Mouse (Mus musculus): ENCODE measurements around the gene Nap1l1. TPM values are rescaled to one million over a fixed set of nuclear protein-coding genes. Genes with fewer than 3 reads are reported as not detected.
"Not testable (repeated sequence)": the region's sequence is repeated elsewhere in the genome, so short reads cannot be mapped to it uniquely, and the experiment has no call there.

Nap1l1 gene
- polyA plus RNA-seq, 2 experiments = 103 to 117 TPM

GRCm38 (mm10) chr10:111476989-111477510 lies 4.0 kb downstream of the Nap1l1 start:
- ATAC-seq (ENCODE audit: insufficient read depth) (no peak), DNase-seq (ENCODE audit: low read depth in 3 of 3, low spot score in 3 of 3) (no peak)
- Histone ChIP-seq H3K9ac (replicated peaks) (no peak overlapping the region), H3K9me3 (ENCODE audit: control insufficient read depth, low read length) (no peaks in the 10 kb centered on the region), H3K4me3 (ENCODE audit: insufficient read depth in 1 of 2, low read depth in 2 of 2, low read length in 2 of 2) (no peak overlapping the region), H3K4me1 (replicated peaks; ENCODE audit: control insufficient read depth in 2 of 2, insufficient read depth in 2 of 2, low read length in 1 of 2) (peaks cover 26 to 33% of the 10 kb centered on the region in 2 experiments), H3K27me3 (ENCODE audit: control insufficient read depth, insufficient read depth, low read length) (no peaks in the 10 kb centered on the region), H3K4me2 (ENCODE audit: low read depth) (peak overlapping the region; percentile 90), H3K36me3 (replicated peaks; ENCODE audit: control insufficient read depth, insufficient read depth, low read depth) (peaks cover 24% of the 10 kb centered on the region), H3K27ac (no peak overlapping the region)
- TF ChIP-seq CTCF (IDR thresholded peaks at IDR 0.05; ENCODE audit: low read depth) (no peak), EP300 (IDR thresholded peaks at IDR 0.05; ENCODE audit: low read depth) (no peak)
- WGBS (ENCODE audit: insufficient replicate concordance) = 49% methylated on average over 6 of the region's 6 CpGs

GRCm38 (mm10) chr10:111479599-111479998 lies 6.6 kb downstream of the Nap1l1 start:
- Histone ChIP-seq H3K4me1 (replicated peaks; ENCODE audit: control insufficient read depth in 2 of 2, insufficient read depth in 2 of 2, low read length in 1 of 2) (peaks cover 20 to 28% of the 10 kb centered on the region in 2 experiments), H3K4me3 (ENCODE audit: insufficient read depth in 1 of 2, low read depth in 2 of 2, low read length in 2 of 2) (no peak overlapping the region), H3K36me3 (replicated peaks; ENCODE audit: control insufficient read depth, insufficient read depth, low read depth) (peaks cover 40% of the 10 kb centered on the region), H3K27ac (no peak overlapping the region), H3K4me2 (ENCODE audit: low read depth) (no peak overlapping the region), H3K9ac (replicated peaks) (no peak overlapping the region), H3K9me3 (ENCODE audit: control insufficient read depth, low read length) (no peaks in the 10 kb centered on the region), H3K27me3 (ENCODE audit: control insufficient read depth, insufficient read depth, low read length) (no peaks in the 10 kb centered on the region)
- ATAC-seq (ENCODE audit: insufficient read depth) (no peak), DNase-seq (ENCODE audit: low read depth in 3 of 3, low spot score in 3 of 3) (no peak)
- WGBS (ENCODE audit: insufficient replicate concordance) = 60% methylated on average over 5 of the region's 5 CpGs
- TF ChIP-seq EP300 (IDR thresholded peaks at IDR 0.05; ENCODE audit: low read depth) (no peak), CTCF (IDR thresholded peaks at IDR 0.05; ENCODE audit: low read depth) (no peak)

GRCm38 (mm10) chr10:111482654-111483053 lies 9.6 kb downstream of the Nap1l1 start:
- no peaks in the 10 kb centered on the region for H3K9me3 ChIP-seq (ENCODE audit: control insufficient read depth, low read length)
- H3K9ac ChIP-seq (replicated peaks) = no peak overlapping the region
- DNase-seq (ENCODE audit: low read depth in 3 of 3, low spot score in 3 of 3) (no peak), ATAC-seq (ENCODE audit: insufficient read depth) (no peak)
- TF ChIP-seq CTCF (IDR thresholded peaks at IDR 0.05; ENCODE audit: low read depth) = no peak
- TF ChIP-seq EP300 (IDR thresholded peaks at IDR 0.05; ENCODE audit: low read depth) = no peak
- peaks cover 0 to 10% of the 10 kb centered on the region in 2 experiments; a peak in 2 of 4 replicates for H3K4me1 ChIP-seq (replicated peaks; ENCODE audit: control insufficient read depth in 2 of 2, insufficient read depth in 2 of 2, low read length in 1 of 2)
- H3K36me3 ChIP-seq (replicated peaks; ENCODE audit: control insufficient read depth, insufficient read depth, low read depth) = peaks cover 57% of the 10 kb centered on the region
- H3K4me3 ChIP-seq (ENCODE audit: insufficient read depth in 1 of 2, low read depth in 2 of 2, low read length in 2 of 2) = no peak overlapping the region
- no peak overlapping the region for H3K27ac ChIP-seq
- 80% methylated on average over 2 of the region's 2 CpGs for WGBS (ENCODE audit: insufficient replicate concordance)
- no peaks in the 10 kb centered on the region for H3K27me3 ChIP-seq (ENCODE audit: control insufficient read depth, insufficient read depth, low read length)
- H3K4me2 ChIP-seq (ENCODE audit: low read depth) = no peak overlapping the region

- Histone ChIP-seq H3K9ac (replicated peaks) (no peak overlapping the region), H3K4me3 (ENCODE audit: insufficient read depth in 1 of 2, low read depth in 2 of 2, low read length in 2 of 2) (no peak overlapping the region), H3K4me1 (replicated peaks; ENCODE audit: control insufficient read depth in 2 of 2, insufficient read depth in 2 of 2, low read length in 1 of 2) (peaks cover 0 to 7% of the 10 kb centered on the region in 2 experiments; a peak in 1 of 4 replicates), H3K9me3 (ENCODE audit: control insufficient read depth, low read length) (no peaks in the 10 kb centered on the region), H3K27ac (no peak overlapping the region), H3K36me3 (replicated peaks; ENCODE audit: control insufficient read depth, insufficient read depth, low read depth) (peaks cover 65% of the 10 kb centered on the region), H3K27me3 (ENCODE audit: control insufficient read depth, insufficient read depth, low read length) (no peaks in the 10 kb centered on the region), H3K4me2 (ENCODE audit: low read depth) (no peak overlapping the region)
- WGBS (ENCODE audit: insufficient replicate concordance) = 67% methylated on average over 5 of the region's 5 CpGs
- no peak for DNase-seq (ENCODE audit: low read depth in 3 of 3, low spot score in 3 of 3)
- TF ChIP-seq EP300 (IDR thresholded peaks at IDR 0.05; ENCODE audit: low read depth) = no peak
- no peak for TF ChIP-seq CTCF (IDR thresholded peaks at IDR 0.05; ENCODE audit: low read depth)
- no peak for ATAC-seq (ENCODE audit: insufficient read depth)
Observed at GRCm38 (mm10) chr10:111484079-111484478, 11.1 kb downstream of the Nap1l1 start.

- Histone ChIP-seq H3K4me3 (ENCODE audit: insufficient read depth in 1 of 2, low read depth in 2 of 2, low read length in 2 of 2) (no peak overlapping the region), H3K27ac (no peak overlapping the region), H3K4me2 (ENCODE audit: low read depth) (no peak overlapping the region), H3K4me1 (replicated peaks; ENCODE audit: control insufficient read depth in 2 of 2, insufficient read depth in 2 of 2, low read length in 1 of 2) (0 out of 4 replicates have a peak, but pooled peaks cover 0 to 4% of the 10 kb centered on the region in 2 experiments), H3K9ac (replicated peaks) (no peak overlapping the region), H3K36me3 (replicated peaks; ENCODE audit: control insufficient read depth, insufficient read depth, low read depth) (peaks cover 68% of the 10 kb centered on the region), H3K9me3 (ENCODE audit: control insufficient read depth, low read length) (no peaks in the 10 kb centered on the region), H3K27me3 (ENCODE audit: control insufficient read depth, insufficient read depth, low read length) (no peaks in the 10 kb centered on the region)
- 77% methylated on average over 2 of the region's 2 CpGs for WGBS (ENCODE audit: insufficient replicate concordance)
- no peak for DNase-seq (ENCODE audit: low read depth in 3 of 3, low spot score in 3 of 3)
- TF ChIP-seq CTCF (IDR thresholded peaks at IDR 0.05; ENCODE audit: low read depth) = no peak
- TF ChIP-seq EP300 (IDR thresholded peaks at IDR 0.05; ENCODE audit: low read depth) = no peak
- ATAC-seq (ENCODE audit: insufficient read depth) = no peak
Observed at GRCm38 (mm10) chr10:111488793-111489192, 15.8 kb downstream of the Nap1l1 start.

GRCm38 (mm10) chr10:111490079-111490478 lies 17.1 kb downstream of the Nap1l1 start:
- not testable (repeated sequence) for H3K27me3 ChIP-seq (ENCODE audit: control insufficient read depth, insufficient read depth, low read length); ATAC-seq (ENCODE audit: insufficient read depth); H3K4me3 ChIP-seq (ENCODE audit: insufficient read depth in 1 of 2, low read depth in 2 of 2, low read length in 2 of 2); H3K9ac ChIP-seq (replicated peaks); H3K4me1 ChIP-seq (replicated peaks; ENCODE audit: control insufficient read depth in 2 of 2, insufficient read depth in 2 of 2, low read length in 1 of 2); H3K27ac ChIP-seq; H3K9me3 ChIP-seq (ENCODE audit: control insufficient read depth, low read length); H3K4me2 ChIP-seq (ENCODE audit: low read depth); DNase-seq (ENCODE audit: low read depth in 3 of 3, low spot score in 3 of 3)
- peaks cover 73% of the 10 kb centered on the region for H3K36me3 ChIP-seq (replicated peaks; ENCODE audit: control insufficient read depth, insufficient read depth, low read depth)
- WGBS (ENCODE audit: insufficient replicate concordance) = 73% methylated on average over 4 of the region's 4 CpGs

Measured in liver, embryonic 14.5 days (tissue).